Mouse (Mus musculus) heart, embryonic 12.5 days (tissue): ENCODE data around the gene Mrps9. TPM values are rescaled to one million over a fixed set of nuclear protein-coding genes. Genes with fewer than 3 reads are reported as not detected.

Source experiments
- ATAC-seq: fragments of 200-750 bp; cut with Nextera tagmentation; 2 replicates; pipeline ENCODE4 v1.8.0; 2017; ENCODE audit warnings: moderate TSS enrichment, moderate library complexity; ENCODE audit not compliant: insufficient number of reproducible peaks, low FRiP score
- H3K27ac ChIP-seq: fragments of 300-500 bp; sonication (generic); 2 replicates; pipeline ENCODE4 v1.5.1; 2016; ENCODE audit warnings: mild to moderate bottlenecking, moderate library complexity; ENCODE audit not compliant: poor library complexity, severe bottlenecking
- H3K27me3 ChIP-seq: fragments of 300-500 bp; sonication (generic); replicated peaks from 2 replicates; pipeline ENCODE4 v1.6.1; 2016; ENCODE audit warnings: mild to moderate bottlenecking, moderate library complexity
- H3K36me3 ChIP-seq: fragments of 300-500 bp; sonication (generic); 2 replicates; pipeline ENCODE4 v1.6.1; 2016; ENCODE audit warnings: mild to moderate bottlenecking, moderate library complexity
- H3K4me1 ChIP-seq: fragments of 300-500 bp; sonication (generic); replicated peaks from 2 replicates; pipeline ENCODE4 v1.6.1; 2016; ENCODE audit warnings: mild to moderate bottlenecking
- H3K4me2 ChIP-seq: fragments of 300-500 bp; sonication (generic); 2 replicates; pipeline ENCODE4 v1.6.1; 2016; ENCODE audit warnings: mild to moderate bottlenecking, moderate library complexity
- H3K4me3 ChIP-seq: fragments of 300-500 bp; sonication (generic); 2 replicates; pipeline ENCODE4 v1.5.1; 2016; ENCODE audit warnings: mild to moderate bottlenecking
- H3K9ac ChIP-seq: fragments of 300-500 bp; sonication (generic); 2 replicates; pipeline ENCODE4 v1.6.1; 2016; ENCODE audit warnings: mild to moderate bottlenecking, moderate library complexity
- H3K9me3 ChIP-seq: fragments of 300-500 bp; sonication (generic); replicated peaks from 2 replicates; pipeline ENCODE4 v1.6.1; 2016; ENCODE audit warnings: mild to moderate bottlenecking, moderate library complexity
- WGBS: fragments of 180-500 bp; shearing (Covaris S2); methylation state at CpG from one replicate; pipeline ENCODE4 v1.1.7; 2016; 5-methylcytosine and 5-hydroxymethylcytosine counted together
- polyA plus RNA-seq: library from polyadenylated mRNA; unstranded; fragments of >200 nt; fragmentation: Nextera tagmentation; extraction: Ambion mirVana; gene quantifications from 2 replicates; pipeline ENCODE4 v1.2.1, GENCODE M21; 2016

Gene Mrps9
- polyA plus RNA-seq = 57.7 and 61.1 TPM in 2 replicates

- H3K4me3 ChIP-seq = peak within 1 kb of the TSS; percentile 94
- H3K27ac ChIP-seq = peak within 1 kb of the TSS; percentile 65
- under 1% methylated on average over 23 of the region's 23 CpGs for WGBS
- H3K9ac ChIP-seq = peak within 1 kb of the TSS; percentile 89
- no peaks in the 10 kb centered on the region for H3K27me3 ChIP-seq
- peak; percentile 99 for ATAC-seq
- H3K4me1 ChIP-seq = peaks cover 9% of the 10 kb centered on the region
- H3K36me3 ChIP-seq = no peaks in the 10 kb centered on the region
- no peaks in the 10 kb centered on the region for H3K9me3 ChIP-seq
- H3K4me2 ChIP-seq = peak within 1 kb of the TSS; percentile 95
Measured at GRCm38 (mm10) chr1:42850663-42851397, at the start of gene Mrps9. TSS of gene Mrps9 (plus strand) at chr1:42851233.

DNA sequence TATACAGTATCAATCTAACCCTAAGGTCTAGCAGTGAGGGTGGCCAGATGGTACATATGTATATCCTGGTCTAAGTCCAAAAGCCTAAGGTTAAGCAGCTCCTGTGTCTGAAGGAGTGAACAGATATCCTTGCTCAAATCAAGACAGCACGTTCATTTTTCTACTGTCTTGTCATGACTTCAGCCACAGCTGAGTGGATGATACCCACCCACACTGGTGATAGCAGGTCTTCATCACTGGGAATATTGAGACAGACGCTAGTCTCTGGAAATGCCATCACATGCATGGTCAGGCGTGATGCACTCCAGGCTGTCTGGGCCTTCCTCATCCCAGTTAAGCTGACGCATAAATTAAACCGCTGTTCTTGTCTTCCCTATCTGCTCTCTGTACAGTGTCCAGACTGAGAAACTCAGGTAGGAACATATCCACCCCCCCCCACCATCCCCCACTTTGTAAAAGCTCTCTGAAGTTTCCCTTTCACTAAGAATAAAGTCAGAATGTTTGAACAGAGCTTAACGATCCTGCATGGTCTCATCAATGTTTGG is 37.7 kb upstream of the Mrps9 start:
- no peak overlapping the region for H3K4me3 ChIP-seq
- no peak for ATAC-seq
- H3K27me3 ChIP-seq = no peaks in the 10 kb centered on the region
- H3K4me2 ChIP-seq = no peak overlapping the region
- H3K4me1 ChIP-seq = no peaks in the 10 kb centered on the region
- H3K9me3 ChIP-seq = no peaks in the 10 kb centered on the region
- H3K9ac ChIP-seq = no peak overlapping the region
- WGBS = 75% methylated on average over 6 of the region's 6 CpGs
- H3K36me3 ChIP-seq = no peaks in the 10 kb centered on the region
- H3K27ac ChIP-seq = no peak overlapping the region

DNA sequence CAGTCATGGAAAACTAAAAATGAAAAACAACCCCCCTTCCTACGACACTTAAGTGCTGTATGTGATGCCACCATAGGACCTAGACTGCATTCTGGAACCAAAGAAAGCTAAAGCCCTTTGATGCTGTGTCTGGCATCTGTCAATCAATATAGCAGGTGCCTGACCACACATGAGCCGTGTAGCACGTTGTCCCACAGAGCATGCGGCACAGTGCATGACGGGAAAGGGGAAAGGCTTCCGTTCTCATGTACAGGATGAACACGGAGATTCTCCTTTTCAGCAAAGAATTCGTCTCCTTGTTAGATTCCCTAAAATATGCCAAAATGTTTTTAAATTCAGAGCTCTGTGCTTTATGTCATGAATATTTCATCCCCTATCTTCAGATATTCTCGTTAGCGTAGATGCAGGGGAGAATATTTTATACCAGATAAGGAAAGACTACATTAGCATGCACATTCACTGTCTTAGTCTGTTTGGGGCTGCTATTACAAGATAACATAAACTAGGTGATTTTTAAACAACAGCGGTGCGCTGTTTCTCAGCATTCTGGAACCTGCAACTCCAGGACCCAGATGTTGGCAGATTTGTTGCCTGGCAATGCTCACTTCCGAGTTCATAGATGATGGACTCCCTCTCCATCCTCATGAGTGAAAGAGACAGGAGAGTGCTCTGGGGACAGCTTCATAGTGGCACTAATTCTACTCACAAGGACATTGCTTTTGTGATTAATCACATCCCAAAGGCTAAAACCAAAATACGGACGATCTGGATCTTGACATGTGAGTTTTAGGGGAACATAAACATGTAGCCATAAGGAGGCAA is 36.0 kb upstream of the Mrps9 start:
- 80% methylated on average over 15 of the region's 15 CpGs for WGBS
- no peak overlapping the region for H3K9ac ChIP-seq
- no peaks in the 10 kb centered on the region for H3K4me1 ChIP-seq
- no peaks in the 10 kb centered on the region for H3K27me3 ChIP-seq
- no peak overlapping the region for H3K27ac ChIP-seq
- H3K4me3 ChIP-seq = no peak overlapping the region
- H3K9me3 ChIP-seq = no peaks in the 10 kb centered on the region
- no peak for ATAC-seq
- H3K36me3 ChIP-seq = no peaks in the 10 kb centered on the region
- no peak overlapping the region for H3K4me2 ChIP-seq

- H3K4me1 ChIP-seq = peaks cover 9% of the 10 kb centered on the region
- no peak; the same call in 1 of the 2 replicates for ATAC-seq
- peak overlapping the region; percentile 95 for H3K4me2 ChIP-seq
- peak overlapping the region; percentile 89 for H3K9ac ChIP-seq
- H3K27me3 ChIP-seq = no peaks in the 10 kb centered on the region
- H3K36me3 ChIP-seq = peaks cover 3% of the 10 kb centered on the region; the same call in 1 of the 2 replicates
- no peaks in the 10 kb centered on the region for H3K9me3 ChIP-seq
- H3K4me3 ChIP-seq = peak overlapping the region; percentile 94
- H3K27ac ChIP-seq = peak overlapping the region; percentile 65
- 0% methylated on average over 21 of the region's 21 CpGs for WGBS
Measured at GRCm38 (mm10) chr1:42851398-42851767, 350 bp downstream of the Mrps9 start.

GRCm38 (mm10) chr1:42851810-42852209 is 777 bp downstream of the Mrps9 start:
- Histone ChIP-seq H3K27ac (0 out of 2 replicates have a peak overlapping the region, but pooled peaks have one; percentile 65), H3K4me2 (peak overlapping the region; percentile 95), H3K4me3 (peak overlapping the region; percentile 94), H3K9me3 (no peaks in the 10 kb centered on the region), H3K9ac (peak overlapping the region; percentile 89), H3K27me3 (no peaks in the 10 kb centered on the region), H3K36me3 (peaks cover 4% of the 10 kb centered on the region; the same call in 1 of the 2 replicates), H3K4me1 (peaks cover 9% of the 10 kb centered on the region)
- WGBS = 3% methylated on average over 16 of the region's 16 CpGs
- no peak for ATAC-seq

GRCm38 (mm10) chr1:42864719-42865250 is 13.8 kb downstream of the Mrps9 start:
- Histone ChIP-seq H3K27me3 (no peaks in the 10 kb centered on the region), H3K27ac (no peak overlapping the region), H3K4me2 (no peak overlapping the region), H3K4me3 (no peak overlapping the region), H3K9me3 (no peaks in the 10 kb centered on the region), H3K9ac (no peak overlapping the region), H3K4me1 (0 out of 2 replicates have a peak, but pooled peaks cover 4% of the 10 kb centered on the region), H3K36me3 (peaks cover 28% of the 10 kb centered on the region)
- WGBS = 84% methylated on average over 5 of the region's 5 CpGs
- no peak; the same call in 1 of the 2 replicates for ATAC-seq

GRCm38 (mm10) chr1:42865336-42865939 is 14.4 kb downstream of the Mrps9 start:
- Histone ChIP-seq H3K4me3 (no peak overlapping the region), H3K27ac (no peak overlapping the region), H3K4me1 (no peaks in the 10 kb centered on the region), H3K27me3 (no peaks in the 10 kb centered on the region), H3K4me2 (no peak overlapping the region), H3K36me3 (peaks cover 28% of the 10 kb centered on the region), H3K9me3 (no peaks in the 10 kb centered on the region), H3K9ac (no peak overlapping the region)
- peak; percentile 51; the same call in 1 of the 2 replicates for ATAC-seq
- WGBS = 92% methylated on average over 4 of the region's 4 CpGs

DNA sequence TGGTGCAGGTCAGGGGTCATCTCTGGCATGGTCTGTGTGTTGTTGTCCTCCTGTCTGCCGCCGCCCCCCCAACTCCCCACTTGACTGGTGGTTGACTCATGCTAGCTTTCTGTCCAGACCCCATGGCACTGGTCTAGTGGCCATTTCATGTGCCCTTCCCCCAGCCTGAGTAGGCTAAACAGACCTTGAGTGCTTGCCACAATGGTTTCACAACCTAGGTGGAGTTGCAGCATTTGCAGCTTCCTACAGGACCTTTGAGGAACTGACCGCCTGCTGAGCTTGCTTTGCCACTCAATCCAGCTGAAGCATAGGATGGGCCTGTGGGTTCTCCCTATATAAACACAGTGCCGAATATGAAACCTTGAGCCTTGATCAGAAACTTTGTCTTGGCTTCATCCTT is 15.0 kb downstream of the Mrps9 start:
- H3K9me3 ChIP-seq = no peaks in the 10 kb centered on the region
- no peaks in the 10 kb centered on the region for H3K4me1 ChIP-seq
- H3K4me3 ChIP-seq = no peak overlapping the region
- WGBS = 94% methylated on average over 4 of the region's 4 CpGs
- ATAC-seq = no peak
- H3K27ac ChIP-seq = no peak overlapping the region
- H3K9ac ChIP-seq = no peak overlapping the region
- H3K27me3 ChIP-seq = no peaks in the 10 kb centered on the region
- no peak overlapping the region for H3K4me2 ChIP-seq
- H3K36me3 ChIP-seq = peaks cover 28% of the 10 kb centered on the region

DNA sequence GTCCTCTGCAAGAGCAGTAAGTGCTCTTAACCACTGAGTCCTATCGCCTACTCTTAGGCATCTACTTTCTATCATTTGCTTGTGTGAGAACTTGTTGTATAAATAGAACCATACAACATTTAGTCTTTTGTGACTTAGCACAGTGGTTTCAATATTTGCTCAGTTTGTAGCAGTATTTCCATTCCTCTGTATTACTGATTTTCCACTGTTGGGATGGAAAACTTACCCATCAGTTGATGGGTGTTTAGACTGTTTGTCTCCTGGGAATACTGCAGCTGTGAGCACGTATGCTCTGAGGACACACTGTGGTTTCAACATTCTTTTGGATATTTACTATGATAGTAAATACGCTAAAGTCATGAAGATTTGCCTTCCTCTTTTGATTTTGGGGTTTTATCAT is 16.2 kb downstream of the Mrps9 start:
- Histone ChIP-seq H3K27me3 (no peaks in the 10 kb centered on the region), H3K9ac (no peak overlapping the region), H3K4me3 (no peak overlapping the region), H3K27ac (no peak overlapping the region), H3K9me3 (no peaks in the 10 kb centered on the region), H3K4me1 (no peaks in the 10 kb centered on the region; the same call in 1 of the 2 replicates), H3K36me3 (peaks cover 28% of the 10 kb centered on the region), H3K4me2 (no peak overlapping the region)
- WGBS = 92% methylated on average over 3 of the region's 3 CpGs
- ATAC-seq = no peak

DNA sequence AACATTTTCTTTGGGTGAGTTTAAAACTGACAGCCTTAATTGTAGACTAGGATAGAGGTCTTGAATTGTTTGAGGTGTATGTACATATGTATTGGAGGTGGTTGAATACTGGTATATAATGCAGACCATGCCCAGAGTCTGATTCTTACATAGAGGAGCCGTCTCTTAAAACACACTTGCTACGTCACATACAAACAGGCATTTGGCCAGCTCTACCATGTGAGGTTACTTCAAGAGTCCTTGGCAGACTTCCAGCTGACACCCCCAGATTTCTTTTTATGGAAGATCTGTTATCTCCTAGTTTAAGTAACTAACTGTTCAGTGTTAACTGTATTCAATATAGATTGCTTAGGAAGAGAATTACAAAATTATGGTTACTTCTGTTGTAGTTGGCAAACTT is 23.1 kb downstream of the Mrps9 start:
- no peak for ATAC-seq
- Histone ChIP-seq H3K9ac (no peak overlapping the region), H3K27me3 (no peaks in the 10 kb centered on the region), H3K36me3 (peaks cover 3% of the 10 kb centered on the region; the same call in 1 of the 2 replicates), H3K4me3 (no peak overlapping the region), H3K4me1 (peaks cover 13% of the 10 kb centered on the region), H3K9me3 (no peaks in the 10 kb centered on the region), H3K27ac (no peak overlapping the region), H3K4me2 (no peak overlapping the region)
- WGBS = 41% methylated on average over 2 of the region's 2 CpGs
